Comparison of ENCODE assay signal across 9 mouse cellular contexts in the genomic region with DNA sequence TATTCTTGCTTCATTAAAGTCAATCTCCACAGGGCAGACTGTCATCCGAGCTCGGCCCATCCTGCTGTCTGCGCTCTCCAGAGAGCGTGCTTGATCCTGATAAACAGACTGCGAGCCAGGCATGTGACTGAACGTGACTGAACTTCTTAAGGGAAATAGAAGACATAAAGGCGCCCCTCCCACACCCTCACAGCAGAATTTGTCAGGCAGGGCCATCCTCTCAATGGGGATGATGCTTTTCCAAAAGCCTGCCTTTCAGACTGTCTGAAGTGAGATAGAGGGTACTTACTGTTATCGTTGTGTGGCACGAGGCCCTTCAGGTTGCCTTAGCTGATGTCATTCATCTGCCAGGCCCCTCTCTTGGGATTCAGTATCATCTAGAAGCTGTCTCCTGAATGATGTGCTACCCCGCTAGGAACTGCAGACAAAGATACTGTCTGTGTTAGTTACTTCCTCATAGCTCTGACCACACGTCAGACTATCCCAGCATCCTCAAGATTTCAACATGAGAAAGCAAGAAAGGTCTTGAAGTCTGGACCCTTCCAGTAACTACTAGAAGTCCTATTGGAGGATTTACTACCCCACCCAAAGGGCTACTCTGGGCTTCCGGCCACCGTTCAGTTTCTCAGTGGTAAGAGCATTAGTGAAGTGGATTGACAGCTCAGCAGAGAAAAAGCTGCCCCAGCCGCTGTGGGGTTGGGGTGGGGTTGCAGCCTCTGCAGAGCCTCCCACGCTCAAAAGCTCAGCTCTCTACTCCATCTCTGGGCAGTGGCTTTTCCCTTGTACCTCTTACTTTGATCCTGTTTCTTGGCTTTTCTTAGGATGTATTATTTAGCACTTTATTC. TPM values are rescaled to one million over a fixed set of nuclear protein-coding genes. Genes with fewer than 3 reads are reported as not detected.
A peak's percentile ranks its signal among the peaks of the same experiment; 100 is the strongest.
DNase-seq lines count a peak whose midpoint lies in the region; ATAC-seq lines count a peak whose summit lies in the region.
"Had no signal": no experiment of that assay in that cellular context is flagged by ENCODE, and none has a peak within 500 bp of the region (broad histone marks: within the 10 kb centered on the region; RNA-seq: fewer than 3 reads in every experiment).

No protein-coding gene starts in this region.

- H3K9me3 ChIP-seq in heart, embryonic 13.5 days, result no peaks in the 10 kb centered on the region
- no peaks in the 10 kb centered on the region for H3K9me3 ChIP-seq in stomach, embryonic 16.5 days (replicated peaks; ENCODE audit: control insufficient read depth, low read length)
- H3K9me3 ChIP-seq: limb, embryonic 12.5 days had no signal

- no peak for ATAC-seq in heart, embryonic 13.5 days (ENCODE audit: extremely low read depth, insufficient number of reproducible peaks, low FRiP score, low TSS enrichment)
- peak; percentile 85 for ATAC-seq in erythroid progenitor cell, adult 5-6 weeks (replicated peaks; ENCODE audit: low FRiP score, poor library complexity, severe bottlenecking)
- peak; percentile 61 for ATAC-seq in stomach, embryonic 16.5 days (ENCODE audit: insufficient read depth, low FRiP score)
- ATAC-seq in cerebellum, adult (ENCODE audit: insufficient number of reproducible peaks, low FRiP score, low TSS enrichment), result no peak

- no peak overlapping the region for H3K27ac ChIP-seq in heart, embryonic 13.5 days (replicated peaks)
- H3K27ac ChIP-seq in stomach, embryonic 16.5 days (ENCODE audit: low read length), result no peak overlapping the region
- H3K27ac ChIP-seq: limb, embryonic 12.5 days had no signal

- no peaks in the 10 kb centered on the region; the same call in 1 of the 2 replicates for H3K27me3 ChIP-seq in heart, embryonic 13.5 days (replicated peaks)
- H3K27me3 ChIP-seq in stomach, embryonic 16.5 days (ENCODE audit: control insufficient read depth, insufficient read depth, low read length), result no peaks in the 10 kb centered on the region

- peak overlapping the region; percentile 16; the same call in 1 of the 2 replicates for H3K9ac ChIP-seq in heart, embryonic 13.5 days
- H3K9ac ChIP-seq in stomach, embryonic 16.5 days (ENCODE audit: low read length), result no peak overlapping the region
- H3K9ac ChIP-seq: limb, embryonic 12.5 days had no signal

- H3K36me3 ChIP-seq in heart, embryonic 13.5 days, result no peaks in the 10 kb centered on the region
- no peaks in the 10 kb centered on the region for H3K36me3 ChIP-seq in stomach, embryonic 16.5 days (ENCODE audit: control insufficient read depth, insufficient read depth, low read length)
- H3K36me3 ChIP-seq: limb, embryonic 12.5 days had no signal

- no peak overlapping the region for H3K4me3 ChIP-seq in heart, embryonic 13.5 days
- no peak overlapping the region for H3K4me3 ChIP-seq in stomach, embryonic 16.5 days (replicated peaks; ENCODE audit: low read length)
- H3K4me3 ChIP-seq: limb, embryonic 12.5 days had no signal

- 14% methylated on average over 15 of the region's 15 CpGs for WGBS in heart, embryonic 13.5 days
- 34% methylated on average over 15 of the region's 15 CpGs for WGBS in stomach, embryonic 16.5 days

- H3K4me2 ChIP-seq in heart, embryonic 13.5 days, result peak overlapping the region; percentile 69
- H3K4me2 ChIP-seq in stomach, embryonic 16.5 days (ENCODE audit: low read depth, low read length), result no peak overlapping the region
- H3K4me2 ChIP-seq: limb, embryonic 12.5 days had no signal

- H3K4me1 ChIP-seq in heart, embryonic 13.5 days, result peaks cover 18% of the 10 kb centered on the region
- no peaks in the 10 kb centered on the region for H3K4me1 ChIP-seq in stomach, embryonic 16.5 days (ENCODE audit: control insufficient read depth, insufficient read depth, low read length)
- H3K4me1 ChIP-seq: limb, embryonic 12.5 days had no signal

- DNase-seq in heart, adult 18-20 months, result no peak
- DNase-seq in lung, postnatal 25 days (ENCODE audit: low spot score), result peak; percentile 5
- no peak for DNase-seq in cerebellum, adult 11 months
- no peak for DNase-seq in frontal cortex, postnatal 25 days (ENCODE audit: low spot score in 2 of 2)

RNA-seq across cellular contexts. Expression of a gene that starts 28.2 kb away (rescaled TPM):
- polyA plus RNA-seq in heart, embryonic 13.5 days (2015; fragmentation: Nextera tagmentation; extraction: Ambion mirVana), result 16.4 and 16.8 TPM in 2 replicates
- under 1 TPM; 0.05 to 0.23 TPM for total RNA-seq in heart, adult 18-20 months (2021)
- 177 and 188 TPM in 2 replicates for total RNA-seq in erythroid progenitor cell, adult 5-6 weeks (2015; ENCODE audit: low replicate concordance)
- 146 and 157 TPM in 2 replicates for total RNA-seq in erythroid progenitor cell, adult 5-6 weeks (2017; ENCODE audit: low replicate concordance)
- polyA plus RNA-seq in stomach, embryonic 16.5 days (2015; fragmentation: Nextera tagmentation; extraction: Ambion mirVana), result 17.4 and 23.8 TPM in 2 replicates

Comparison
In these comparisons a context has a peak if more than half of its experiments do, and no peak if none do; other contexts are left out.
1. ATAC-seq: peak in erythroid progenitor cell, adult 5-6 weeks (single experiment) and stomach, embryonic 16.5 days (single experiment); none in heart, embryonic 13.5 days (single experiment) and cerebellum, adult (single experiment).
2. RNA of a gene that starts 28.2 kb away (total RNA-seq): 146 to 188 TPM in erythroid progenitor cell, adult 5-6 weeks; 0.05 to 0.23 TPM in heart, adult 18-20 months; every median in the first group is over 100 times any median in the second.